Mouse (Mus musculus) thymus, adult 2 months (tissue): ENCODE results near the gene Gm266. TPM values are rescaled to one million over a fixed set of nuclear protein-coding genes. Genes with fewer than 3 reads are reported as not detected.
A peak's percentile ranks its signal among the peaks of the same experiment; 100 is the strongest.

Experiments used
- DNase-seq: peaks from one replicate; pipeline ENCODE4 v3.0.0; 2021
- H3K27ac ChIP-seq: fragments of 200-500 bp; 2 replicates; pipeline ENCODE4 v1.5.1; 2012; ENCODE audit warnings: low read length, control low read depth; ENCODE audit not compliant: control insufficient read depth, insufficient read depth
- H3K27me3 ChIP-seq: fragments of 200-500 bp; 2 replicates; pipeline ENCODE4 v1.6.1; 2012; ENCODE audit warnings: mild to moderate bottlenecking, low read length, moderate library complexity, mixed read lengths; ENCODE audit not compliant: control insufficient read depth, insufficient read depth
- H3K36me3 ChIP-seq: fragments of 200-500 bp; 2 replicates; pipeline ENCODE4 v1.6.1; 2012; ENCODE audit warnings: mild to moderate bottlenecking, low read length, moderate library complexity; ENCODE audit not compliant: control insufficient read depth, insufficient read depth
- H3K4me1 ChIP-seq: fragments of 200-500 bp; replicated peaks from 2 replicates; pipeline ENCODE4 v1.6.1; 2012; ENCODE audit warnings: low read length; ENCODE audit not compliant: control insufficient read depth, insufficient read depth
- H3K4me3 ChIP-seq: fragments of 200-500 bp; 2 replicates; pipeline ENCODE4 v1.5.1; 2012; ENCODE audit warnings: mild to moderate bottlenecking, low read length, control low read depth, moderate library complexity; ENCODE audit not compliant: control insufficient read depth, insufficient read depth
- CTCF ChIP-seq: fragments of 200-500 bp; IDR thresholded peaks from 2 replicates; pipeline ENCODE4 v1.5.1; 2012; ENCODE audit warnings: mild to moderate bottlenecking, control low read depth, low read length, moderate library complexity, borderline replicate concordance; ENCODE audit not compliant: control insufficient read depth, poor library complexity, insufficient read depth; ENCODE audit errors: extremely low read depth
- POLR2A ChIP-seq: fragments of 200-500 bp; IDR thresholded peaks from 2 replicates; pipeline ENCODE4 v1.6.1; 2012; ENCODE audit warnings: mild to moderate bottlenecking, low read length, control low read depth, moderate library complexity; ENCODE audit not compliant: control insufficient read depth, poor library complexity, insufficient read depth; ENCODE audit errors: extremely low read depth
- WGBS: fragments of 180-500 bp; shearing (Covaris S2); methylation state at CpG from one replicate; pipeline ENCODE4 v1.1.7; 2018; 5-methylcytosine and 5-hydroxymethylcytosine counted together
- polyA plus RNA-seq: library from polyadenylated mRNA; depleted of rRNA; stranded (reverse); fragments of >200 nt; gene quantifications from 2 replicates; pipeline ENCODE4 v1.2.3, GENCODE M21; 2012

Gm266 gene
- polyA plus RNA-seq, 1 experiment = 1.4 TPM

DNA sequence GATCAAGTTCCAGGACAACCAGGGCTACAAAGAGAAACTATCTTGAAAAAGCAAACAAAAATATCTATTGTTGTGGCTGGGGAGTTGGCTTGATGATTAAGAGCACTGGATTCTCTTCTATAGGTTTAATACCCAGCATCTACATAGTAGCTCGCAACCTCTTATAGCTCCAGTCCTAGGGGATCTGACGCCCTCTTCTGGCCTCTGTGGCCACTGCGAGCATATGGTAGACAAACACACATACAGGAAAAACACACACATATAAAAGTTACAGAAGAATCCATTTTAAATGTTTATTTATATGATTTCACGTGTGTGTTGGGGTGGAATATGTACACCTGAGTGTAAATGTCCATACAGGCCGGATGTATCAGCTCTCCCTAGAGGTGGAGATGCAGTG lies 21.4 kb upstream of the Gm266 start:
- Histone ChIP-seq H3K4me1 (0 out of 2 replicates have a peak, but pooled peaks cover 3% of the 10 kb centered on the region), H3K27me3 (no peaks in the 10 kb centered on the region; the same call in 1 of the 2 replicates), H3K36me3 (no peaks in the 10 kb centered on the region), H3K4me3 (no peak overlapping the region), H3K27ac (no peak overlapping the region)
- TF ChIP-seq POLR2A = no peak
- no peak for TF ChIP-seq CTCF
- no peak for DNase-seq
- WGBS = 66% methylated on average over 5 of the region's 5 CpGs

DNA sequence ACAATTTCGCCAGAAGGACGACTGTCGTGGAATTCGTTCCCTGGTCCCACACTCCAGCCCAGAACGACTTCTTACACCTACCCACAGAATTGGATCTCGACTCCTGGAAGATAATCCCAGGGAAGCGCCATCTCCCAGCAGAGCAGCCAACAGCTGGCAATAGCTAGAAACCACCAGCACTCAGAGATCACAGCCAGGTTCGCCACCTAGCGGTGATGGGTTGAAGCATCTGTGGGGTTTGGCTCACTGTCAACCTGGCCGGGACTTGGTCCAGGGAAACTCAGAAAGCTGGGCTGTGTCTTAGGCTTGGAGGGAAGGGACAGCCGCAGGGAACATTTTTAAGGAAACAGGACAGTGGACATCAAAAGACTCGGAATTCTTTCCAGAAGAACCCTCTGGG lies 19.3 kb upstream of the Gm266 start:
- no peaks in the 10 kb centered on the region for H3K36me3 ChIP-seq
- TF ChIP-seq POLR2A (no peak), CTCF (peak; percentile 92)
- H3K4me3 ChIP-seq = no peak overlapping the region
- no peak overlapping the region for H3K27ac ChIP-seq
- peak; percentile 76 for DNase-seq
- H3K4me1 ChIP-seq = 0 out of 2 replicates have a peak, but pooled peaks cover 3% of the 10 kb centered on the region
- H3K27me3 ChIP-seq = no peaks in the 10 kb centered on the region; the same call in 1 of the 2 replicates
- 10% methylated on average over 12 of the region's 12 CpGs for WGBS

DNA sequence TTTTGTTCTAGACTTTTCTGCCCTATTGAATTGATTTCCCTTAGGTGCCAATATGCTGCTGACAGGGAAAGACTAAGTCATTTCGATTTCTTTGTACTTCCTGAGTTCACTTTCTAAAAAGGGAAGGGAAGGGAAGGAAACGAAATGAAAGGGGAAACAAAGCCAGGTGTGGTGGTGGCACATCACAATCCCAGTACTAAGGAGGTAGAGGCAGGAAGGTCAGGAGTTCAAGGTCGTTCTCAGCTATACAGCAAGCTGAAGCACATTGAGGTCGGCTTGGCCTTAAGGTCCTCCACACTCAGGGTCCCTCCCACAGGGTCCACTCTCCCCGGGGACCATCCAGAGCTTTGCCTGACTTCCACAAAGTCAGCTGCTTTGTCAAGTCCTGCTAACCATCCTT lies 17.9 kb upstream of the Gm266 start:
- Histone ChIP-seq H3K27ac (no peak overlapping the region), H3K4me3 (no peak overlapping the region), H3K36me3 (no peaks in the 10 kb centered on the region), H3K4me1 (0 out of 2 replicates have a peak, but pooled peaks cover 3% of the 10 kb centered on the region), H3K27me3 (no peaks in the 10 kb centered on the region; the same call in 1 of the 2 replicates)
- 19% methylated on average over 5 of the region's 5 CpGs for WGBS
- DNase-seq = no peak
- no peak for TF ChIP-seq POLR2A
- TF ChIP-seq CTCF = no peak

DNA sequence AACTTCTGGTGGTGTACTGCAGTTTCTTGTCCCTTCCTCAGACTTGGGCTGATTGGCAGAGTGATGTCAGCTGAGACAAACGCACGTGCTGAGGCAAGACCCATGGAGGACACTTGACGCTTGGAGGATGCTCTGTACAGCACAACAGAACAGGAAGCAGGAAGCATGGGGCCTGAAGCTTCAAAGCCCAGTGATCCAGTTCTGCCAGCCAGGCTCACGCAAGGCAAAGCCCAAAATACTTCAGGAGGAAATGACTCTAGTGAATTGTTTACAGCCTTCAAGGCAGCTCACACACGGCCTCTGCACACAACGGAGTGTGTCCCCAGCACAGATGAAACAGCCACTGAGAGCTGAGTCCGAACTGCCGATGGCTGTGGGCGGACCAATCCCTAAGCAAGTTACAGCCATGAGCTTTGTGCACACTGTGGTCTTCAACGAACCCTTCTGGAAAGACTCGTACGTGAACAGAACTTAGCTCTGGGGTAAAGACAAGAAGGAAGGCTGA lies 17.5 kb upstream of the Gm266 start:
- Histone ChIP-seq H3K27me3 (no peaks in the 10 kb centered on the region; the same call in 1 of the 2 replicates), H3K36me3 (no peaks in the 10 kb centered on the region), H3K4me1 (0 out of 2 replicates have a peak, but pooled peaks cover 3% of the 10 kb centered on the region), H3K4me3 (no peak overlapping the region), H3K27ac (no peak overlapping the region)
- no peak for DNase-seq
- WGBS = 48% methylated on average over 12 of the region's 12 CpGs
- TF ChIP-seq POLR2A (no peak), CTCF (no peak)

DNA sequence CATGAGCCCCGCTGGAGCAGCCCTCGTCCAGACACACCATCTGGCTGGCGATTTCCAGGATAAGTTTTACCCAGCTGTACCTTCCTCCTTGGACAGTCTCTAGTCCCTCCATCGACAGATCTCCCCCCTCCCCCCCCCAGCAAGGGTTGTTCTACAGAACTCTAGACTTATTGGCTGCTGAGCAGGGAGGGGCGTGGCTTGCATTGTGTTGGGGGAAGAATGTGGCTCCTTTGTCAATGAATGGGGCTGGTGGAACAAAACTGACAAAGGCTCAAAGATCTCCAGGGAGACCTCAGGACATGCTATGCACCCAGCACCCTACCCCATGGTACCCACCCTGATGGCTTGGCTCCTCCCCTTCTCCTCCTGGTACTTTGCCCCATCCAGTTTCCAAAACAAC lies 15.1 kb upstream of the Gm266 start:
- Histone ChIP-seq H3K27ac (no peak overlapping the region), H3K4me1 (0 out of 2 replicates have a peak, but pooled peaks cover 3% of the 10 kb centered on the region)

DNA sequence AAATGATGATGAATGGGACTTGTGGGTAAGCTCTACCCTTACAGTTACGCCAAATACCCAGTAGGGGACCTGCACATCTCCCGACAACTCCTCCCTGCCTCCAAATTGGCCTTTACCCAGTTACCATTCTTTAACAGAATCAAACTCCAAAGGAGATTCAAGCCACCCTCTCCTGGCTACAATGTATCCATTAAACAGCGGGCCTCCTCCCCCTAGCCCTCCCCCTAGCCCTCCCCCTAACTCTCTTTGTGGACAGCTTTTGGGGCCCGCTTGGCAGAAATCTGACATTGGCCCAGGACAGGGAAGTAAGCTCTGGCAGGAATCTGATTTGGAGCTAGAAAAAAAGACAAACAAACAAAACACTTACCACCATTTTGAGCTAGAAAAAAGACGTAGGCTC lies 14.0 kb upstream of the Gm266 start:
- no peak for DNase-seq
- no peak overlapping the region for H3K27ac ChIP-seq
- no peak for TF ChIP-seq CTCF
- no peak for TF ChIP-seq POLR2A
- H3K4me1 ChIP-seq = 0 out of 2 replicates have a peak, but pooled peaks cover 3% of the 10 kb centered on the region
- H3K27me3 ChIP-seq = no peaks in the 10 kb centered on the region; the same call in 1 of the 2 replicates
- no peak overlapping the region for H3K4me3 ChIP-seq
- 78% methylated on average over 5 of the region's 5 CpGs for WGBS
- H3K36me3 ChIP-seq = no peaks in the 10 kb centered on the region

More for the DNA sequence above, 15.1 kb upstream of the Gm266 start:
- Histone ChIP-seq H3K36me3 (no peaks in the 10 kb centered on the region), H3K27me3 (no peaks in the 10 kb centered on the region; the same call in 1 of the 2 replicates), H3K4me3 (no peak overlapping the region)
- WGBS = 69% methylated on average over 5 of the region's 5 CpGs
- no peak for DNase-seq
- no peak for TF ChIP-seq POLR2A
- no peak for TF ChIP-seq CTCF
